Mouse (Mus musculus) spleen, adult 2 months (tissue): ENCODE measurements around the gene Apol7a.
"Not testable (repeated sequence)": the region's sequence is repeated elsewhere in the genome, so short reads cannot be mapped to it uniquely, and the experiment has no call there.

Experiments used
- CTCF ChIP-seq: fragments of 200-500 bp; IDR thresholded peaks from 2 replicates; pipeline ENCODE4 v1.5.1; 2011; ENCODE audit warnings: mild to moderate bottlenecking, inconsistent platforms; ENCODE audit not compliant: insufficient read depth, insufficient read length, insufficient replicate concordance; ENCODE audit errors: extremely low read depth
- POLR2A ChIP-seq: fragments of 200-500 bp; IDR thresholded peaks from 2 replicates; pipeline ENCODE4 v1.6.1; 2011; ENCODE audit warnings: low read depth, low read length, inconsistent platforms

DNA sequence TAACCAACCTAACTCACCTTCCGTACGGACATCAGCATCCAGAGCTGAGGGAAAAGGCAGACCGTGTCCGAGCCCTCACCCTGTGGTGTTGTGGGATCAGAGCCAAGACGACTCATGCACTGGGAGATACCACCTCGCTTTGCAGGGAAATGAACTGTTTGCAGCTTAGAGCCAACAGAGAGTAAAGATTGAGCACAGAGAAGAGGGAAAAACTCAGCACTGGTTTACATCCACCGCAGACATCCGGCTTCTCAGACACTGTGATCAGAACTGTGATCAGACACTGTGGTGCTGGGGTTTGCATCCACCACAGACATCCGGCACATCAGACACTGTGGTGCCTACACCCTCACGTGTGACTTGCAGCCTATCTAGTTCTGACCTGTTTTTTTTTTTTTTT lies 7.5 kb upstream of the Apol7a start:
- TF ChIP-seq CTCF, POLR2A: not testable (repeated sequence)
